ENCODE assay signal across 8 mouse cellular contexts in genomic region chr4:150569834-150570571, GRCm38 (mm10).
DNase-seq lines count a peak whose midpoint lies in the region; ATAC-seq and TF ChIP-seq lines count a peak whose summit lies in the region.

No protein-coding gene starts in this region.

- peak overlapping the region; percentile 91 for H3K9ac ChIP-seq in forebrain, embryonic 11.5 days (ENCODE audit: low read length)
- H3K9ac ChIP-seq in hindbrain, embryonic 12.5 days = peak overlapping the region; percentile 89
- peak overlapping the region; percentile 98 for H3K9ac ChIP-seq in liver, adult 2 months (ENCODE audit: low read depth, low read length)
- H3K9ac ChIP-seq in midbrain, postnatal 0 days (replicated peaks; ENCODE audit: low read length, poor library complexity, severe bottlenecking) = peak overlapping the region; percentile 82

- H3K4me3 ChIP-seq in forebrain, embryonic 11.5 days (ENCODE audit: low read depth, low read length) = peak overlapping the region; percentile 74
- peak overlapping the region; percentile 68 for H3K4me3 ChIP-seq in hindbrain, embryonic 12.5 days
- H3K4me3 ChIP-seq in liver, adult 2 months (ENCODE audit: insufficient read depth, low read depth, low read length) = peak overlapping the region; percentile 75
- H3K4me3 ChIP-seq in midbrain, postnatal 0 days (ENCODE audit: low read depth, low read length) = peak overlapping the region; percentile 70

- H3K4me1 ChIP-seq in forebrain, embryonic 11.5 days (replicated peaks; ENCODE audit: control insufficient read depth, insufficient read depth, low read length) = peaks cover 15% of the 10 kb centered on the region
- H3K4me1 ChIP-seq in hindbrain, embryonic 12.5 days = peaks cover 35% of the 10 kb centered on the region
- peaks cover 23% of the 10 kb centered on the region for H3K4me1 ChIP-seq in liver, adult 2 months (ENCODE audit: control insufficient read depth, insufficient read depth, low read length)
- peaks cover 14% of the 10 kb centered on the region; the same call in 1 of the 2 replicates for H3K4me1 ChIP-seq in midbrain, postnatal 0 days (ENCODE audit: insufficient read depth, low read length)

- peaks cover 10% of the 10 kb centered on the region; the same call in 1 of the 2 replicates for H3K79me2 ChIP-seq in liver, adult 2 months (ENCODE audit: control insufficient read depth, insufficient read depth, low read length)

- peak overlapping the region; percentile 48; the same call in 1 of the 2 replicates for H3K27ac ChIP-seq in forebrain, embryonic 11.5 days (ENCODE audit: low read depth, low read length)
- H3K27ac ChIP-seq in hindbrain, embryonic 12.5 days = peak overlapping the region; percentile 88
- H3K27ac ChIP-seq in liver, adult 2 months (replicated peaks; ENCODE audit: insufficient read depth, low read depth, low read length) = peak overlapping the region; percentile 98
- H3K27ac ChIP-seq in midbrain, postnatal 0 days (ENCODE audit: low read depth, low read length) = peak overlapping the region; percentile 88

- DNase-seq in ovary, adult 18-20 months (ENCODE audit: low spot score) = peak; percentile 38
- DNase-seq in ovary, postnatal 36 days (ENCODE audit: low spot score) = no peak
- peak; percentile 56 for DNase-seq in ZHBTc4 (ENCODE audit: low read depth, low spot score)
- DNase-seq in forebrain, embryonic 11.5 days (ENCODE audit: low spot score) = peak; percentile 78
- peak; percentile 45 for DNase-seq in liver, adult 2 months (ENCODE audit: extremely low read depth, low read depth, low spot score)
- DNase-seq in midbrain, postnatal 0 days (ENCODE audit: low spot score) = peak; percentile 56
- DNase-seq in layer of hippocampus, adult 9-11 months = no peak

- 0 out of 2 replicates have a peak, but pooled peaks have one; percentile 10 for TF ChIP-seq CTCF in liver, adult 2 months (IDR thresholded peaks at IDR 0.05; ENCODE audit: low read depth, low read length)
- no peak for TF ChIP-seq CTCF in midbrain, postnatal 0 days (IDR thresholded peaks at IDR 0.05)

- H3K9me3 ChIP-seq in forebrain, embryonic 11.5 days (ENCODE audit: control insufficient read depth, low read length) = no peaks in the 10 kb centered on the region
- no peaks in the 10 kb centered on the region for H3K9me3 ChIP-seq in hindbrain, embryonic 12.5 days (replicated peaks)
- no peaks in the 10 kb centered on the region for H3K9me3 ChIP-seq in midbrain, postnatal 0 days (ENCODE audit: low read length)

- H3K4me2 ChIP-seq in forebrain, embryonic 11.5 days (ENCODE audit: low read depth, low read length, severe bottlenecking) = peak overlapping the region; percentile 88
- H3K4me2 ChIP-seq in hindbrain, embryonic 12.5 days (replicated peaks) = peak overlapping the region; percentile 75
- H3K4me2 ChIP-seq in midbrain, postnatal 0 days (ENCODE audit: low read depth, low read length, poor library complexity, severe bottlenecking) = peak overlapping the region; percentile 92

- no peaks in the 10 kb centered on the region for H3K36me3 ChIP-seq in forebrain, embryonic 11.5 days (ENCODE audit: control insufficient read depth, insufficient read depth, low read length)
- H3K36me3 ChIP-seq in hindbrain, embryonic 12.5 days = peaks cover 7% of the 10 kb centered on the region; the same call in 1 of the 2 replicates
- no peaks in the 10 kb centered on the region for H3K36me3 ChIP-seq in liver, adult 2 months (ENCODE audit: control insufficient read depth, insufficient read depth, low read length)
- no peaks in the 10 kb centered on the region for H3K36me3 ChIP-seq in midbrain, postnatal 0 days (ENCODE audit: insufficient read depth, low read length)

- no peaks in the 10 kb centered on the region for H3K27me3 ChIP-seq in forebrain, embryonic 11.5 days (ENCODE audit: control insufficient read depth, insufficient read depth, low read length)
- H3K27me3 ChIP-seq in hindbrain, embryonic 12.5 days = no peaks in the 10 kb centered on the region
- no peaks in the 10 kb centered on the region for H3K27me3 ChIP-seq in liver, adult 2 months (ENCODE audit: control insufficient read depth, insufficient read depth, low read length)
- no peaks in the 10 kb centered on the region for H3K27me3 ChIP-seq in midbrain, postnatal 0 days (ENCODE audit: insufficient read depth, low read length)

- TF ChIP-seq POLR2A in liver, adult 2 months (IDR thresholded peaks at IDR 0.05; ENCODE audit: extremely low read depth, insufficient read depth, low read length) = no peak

- WGBS in forebrain, embryonic 11.5 days = 4% methylated on average over 27 of the region's 27 CpGs
- WGBS in hindbrain, embryonic 12.5 days = 3% methylated on average over 27 of the region's 27 CpGs
- 2% methylated on average over 27 of the region's 27 CpGs for WGBS in liver, adult 2 months
- under 1% methylated on average over 27 of the region's 27 CpGs for WGBS in midbrain, postnatal 0 days

- ATAC-seq in forebrain, embryonic 11.5 days (replicated peaks; ENCODE audit: low FRiP score) = peak; percentile 64
- peak; percentile 48; the same call in 1 of the 2 replicates for ATAC-seq in hindbrain, embryonic 12.5 days (ENCODE audit: low FRiP score)
- ATAC-seq in midbrain, postnatal 0 days (ENCODE audit: low FRiP score) = 0 out of 2 replicates have a peak, but pooled peaks have one; percentile 32

Comparison
In these comparisons a context has a peak if more than half of its experiments do, and no peak if none do; other contexts are left out.
1. DNase-seq: peak in ovary, adult 18-20 months (single experiment), ZHBTc4 (single experiment), forebrain, embryonic 11.5 days (single experiment), liver, adult 2 months (single experiment) and midbrain, postnatal 0 days (single experiment); none in ovary, postnatal 36 days (single experiment) and layer of hippocampus, adult 9-11 months (single experiment).
2. H3K27ac ChIP-seq: peak in every context shown above with its lines; median percentile 98 in liver, adult 2 months; 88 in hindbrain, embryonic 12.5 days; 88 in midbrain, postnatal 0 days; 48 in forebrain, embryonic 11.5 days.
3. Peak in every context shown above with its lines, with median percentiles within 50 percentile points of each other: ATAC-seq, H3K4me2 ChIP-seq, H3K4me3 ChIP-seq and H3K9ac ChIP-seq.